Comparison of ENCODE assay signal across 25 mouse cellular contexts in the genomic region with DNA sequence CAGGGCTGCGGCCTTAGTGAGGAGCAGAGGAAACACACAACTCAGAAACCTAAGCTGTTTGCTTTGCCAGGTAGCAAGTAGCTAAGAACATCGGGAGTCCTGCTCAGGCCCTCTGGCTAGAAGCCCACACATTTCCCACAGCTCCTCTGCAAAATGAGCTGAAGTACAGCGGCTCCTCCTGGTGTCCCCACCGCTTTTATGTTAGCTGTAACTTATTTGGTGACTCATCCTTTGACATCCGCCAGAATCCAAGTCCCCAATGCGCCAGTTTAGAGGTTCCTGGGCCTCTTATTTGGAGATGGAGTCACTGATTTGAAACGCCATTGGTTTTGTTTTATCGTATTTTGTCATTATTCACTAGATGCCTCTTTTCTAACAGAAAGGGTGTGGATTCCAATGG. TPM values are rescaled to one million over a fixed set of nuclear protein-coding genes. Genes with fewer than 3 reads are reported as not detected.
A peak's percentile ranks its signal among the peaks of the same experiment; 100 is the strongest.
DNase-seq lines count a peak whose midpoint lies in the region; ATAC-seq lines count a peak whose summit lies in the region.
"Had no signal": no experiment of that assay in that cellular context is flagged by ENCODE, and none has a peak within 500 bp of the region (broad histone marks: within the 10 kb centered on the region; RNA-seq: fewer than 3 reads in every experiment).

No protein-coding gene starts in this region.

- ATAC-seq in CD4-positive, CD25-positive, alpha-beta regulatory T cell, adult 4 months, result no peak
- ATAC-seq: intestine, embryonic 15.5 days; liver, embryonic 12.5 days; midbrain, embryonic 13.5 days had no signal

- WGBS in heart, embryonic 10.5 days, result 87% methylated on average over 8 of the region's 8 CpGs

- no peaks in the 10 kb centered on the region for H3K27me3 ChIP-seq in heart, embryonic 10.5 days (ENCODE audit: insufficient read depth, poor library complexity, severe bottlenecking)
- H3K27me3 ChIP-seq: embryonic facial prominence, embryonic 13.5 days; hindbrain, embryonic 13.5 days; intestine, embryonic 15.5 days; kidney, embryonic 15.5 days; liver, embryonic 12.5 days; midbrain, embryonic 13.5 days had no signal

- no peaks in the 10 kb centered on the region for H3K36me3 ChIP-seq in heart, embryonic 10.5 days
- H3K36me3 ChIP-seq: embryonic facial prominence, embryonic 13.5 days; forebrain, embryonic 10.5 days; hindbrain, embryonic 13.5 days; intestine, embryonic 15.5 days; kidney, embryonic 15.5 days; limb, embryonic 10.5 days; liver, embryonic 12.5 days; midbrain, embryonic 13.5 days had no signal

- H3K4me1 ChIP-seq in heart, embryonic 10.5 days, result peaks cover 19% of the 10 kb centered on the region
- H3K4me1 ChIP-seq: embryonic facial prominence, embryonic 13.5 days; intestine, embryonic 15.5 days; liver, embryonic 12.5 days; midbrain, embryonic 13.5 days had no signal

- peak overlapping the region; percentile 76; the same call in 1 of the 2 replicates for H3K27ac ChIP-seq in heart, embryonic 10.5 days
- H3K27ac ChIP-seq: embryonic facial prominence, embryonic 13.5 days; forebrain, embryonic 10.5 days; hindbrain, embryonic 13.5 days; intestine, embryonic 15.5 days; kidney, embryonic 15.5 days; layer of hippocampus, adult 2 months; left cerebral cortex, adult 2 months; limb, embryonic 10.5 days; liver, embryonic 12.5 days; midbrain, embryonic 13.5 days had no signal

- DNase-seq in CD4-positive, CD25-positive, alpha-beta regulatory T cell, adult 2 months (ENCODE audit: low read depth, low spot score), result peak; percentile 61
- DNase-seq in heart, embryonic 10.5 days (ENCODE audit: low spot score), result no peak
- DNase-seq in heart, adult 8-10 months (ENCODE audit: low spot score), result no peak
- DNase-seq in 416B (ENCODE audit: low read depth) (peak; percentile 76), ZHBTc4 (ENCODE audit: low read depth, low spot score) (peak; percentile 24)
- DNase-seq in left cerebral cortex, adult 11 months (ENCODE audit: low spot score), result no peak
- no peak for DNase-seq in kidney, postnatal 14 days
- DNase-seq: cerebellum, adult 8-10 months; retina, postnatal 1 day; thymus, postnatal 4 days had no signal

- no peaks in the 10 kb centered on the region for H3K9me3 ChIP-seq in heart, embryonic 10.5 days
- H3K9me3 ChIP-seq: embryonic facial prominence, embryonic 13.5 days; forebrain, embryonic 10.5 days; hindbrain, embryonic 13.5 days; intestine, embryonic 15.5 days; kidney, embryonic 15.5 days; limb, embryonic 10.5 days; liver, embryonic 12.5 days; midbrain, embryonic 13.5 days had no signal

- H3K4me3 ChIP-seq in heart, embryonic 10.5 days, result no peak overlapping the region
- H3K4me3 ChIP-seq: embryonic facial prominence, embryonic 13.5 days; forebrain, embryonic 10.5 days; hindbrain, embryonic 13.5 days; intestine, embryonic 15.5 days; kidney, embryonic 15.5 days; layer of hippocampus, adult 2 months; left cerebral cortex, adult 2 months; limb, embryonic 10.5 days; liver, embryonic 12.5 days; midbrain, embryonic 13.5 days had no signal

RNA-seq across cellular contexts. Expression of a gene that starts 36.6 kb away (rescaled TPM):
- polyA plus RNA-seq in CD4-positive, CD25-positive, alpha-beta regulatory T cell, adult 4 months (2017; shearing (Covaris generic)), result 100 to 1,000 TPM; 309 to 452 TPM
- not detected in 2 replicates for polyA plus RNA-seq in heart, embryonic 10.5 days (2016; fragmentation: Nextera tagmentation; extraction: Ambion mirVana)
- not detected for total RNA-seq in heart, adult 8-10 months (2022)
- total RNA-seq: layer of hippocampus, adult 2 months; left cerebral cortex, adult 2 months had no signal
- polyA plus RNA-seq: cortical plate, adult 2 months; embryonic facial prominence, embryonic 13.5 days; forebrain, embryonic 10.5 days; frontal cortex, adult 2 months; hindbrain, embryonic 13.5 days; intestine, embryonic 15.5 days; kidney, embryonic 15.5 days; limb, embryonic 10.5 days; liver, embryonic 12.5 days; lung, embryonic 16.5 days; midbrain, embryonic 13.5 days had no signal

RNA-seq across cellular contexts. Expression of a gene that starts 53.3 kb away (rescaled TPM):
- not detected for polyA plus RNA-seq in CD4-positive, CD25-positive, alpha-beta regulatory T cell, adult 4 months (2017; shearing (Covaris generic))
- not detected in 2 replicates for polyA plus RNA-seq in heart, embryonic 10.5 days (2016; fragmentation: Nextera tagmentation; extraction: Ambion mirVana)
- not detected for total RNA-seq in heart, adult 8-10 months (2022)
- polyA plus RNA-seq: embryonic facial prominence, embryonic 13.5 days; forebrain, embryonic 10.5 days; heart, embryonic 16.5 days; hindbrain, embryonic 13.5 days; intestine, embryonic 15.5 days; kidney, embryonic 15.5 days; limb, embryonic 10.5 days; liver, embryonic 12.5 days; lung, embryonic 16.5 days; midbrain, embryonic 13.5 days had no signal

Comparison
In these comparisons a context has a peak if more than half of its experiments do, and no peak if none do; other contexts are left out.
1. DNase-seq: peak in CD4-positive, CD25-positive, alpha-beta regulatory T cell, adult 2 months (single experiment), 416B (single experiment) and ZHBTc4 (single experiment); none in heart, embryonic 10.5 days (single experiment), heart, adult 8-10 months (single experiment), left cerebral cortex, adult 11 months (single experiment) and kidney, postnatal 14 days (single experiment).
2. RNA of a gene that starts 36.6 kb away (polyA plus RNA-seq): 309 to 452 TPM in CD4-positive, CD25-positive, alpha-beta regulatory T cell, adult 4 months; not detected in heart, embryonic 10.5 days; every median in the first group is over 100 times any median in the second.